Mouse (Mus musculus): ENCODE results near the gene Tgm4. TPM values are rescaled to one million over a fixed set of nuclear protein-coding genes. Genes with fewer than 3 reads are reported as not detected.
A peak's percentile ranks its signal among the peaks of the same experiment; 100 is the strongest.

Gene Tgm4
- not detected for total RNA-seq (2021)
- long read RNA-seq, experiment 1, result 0 reads
- long read RNA-seq, experiment 2, result 0 reads

- no peak for DNase-seq
These were observed at the start of gene Tgm4 for GRCm38 (mm10) chr9:123034426-123034825. TSS of gene Tgm4 (plus strand) at chr9:123034726.

GRCm38 (mm10) chr9:122998406-122999192 lies 35.9 kb upstream of the Tgm4 start:
- DNase-seq, result no peak

- DNase-seq, result no peak
These were observed 35.3 kb upstream of the Tgm4 start for GRCm38 (mm10) chr9:122999193-122999586.

- no peak for DNase-seq
These were observed 29.8 kb upstream of the Tgm4 start for GRCm38 (mm10) chr9:123004718-123005117.

- no peak for DNase-seq
These were observed 28.5 kb upstream of the Tgm4 start for GRCm38 (mm10) chr9:123006071-123006470.

GRCm38 (mm10) chr9:123020995-123021631 lies 13.4 kb upstream of the Tgm4 start, which contains the start of gene Tmem42:
TSS of gene Tmem42 (plus strand) at chr9:123021326.
- DNase-seq, result peak; percentile 86 to 90

GRCm38 (mm10) chr9:123021636-123022379 lies 12.7 kb upstream of the Tgm4 start:
- peak in 1 of 2 experiments; percentile 60 for DNase-seq

- no peak for DNase-seq
These were observed 10.3 kb upstream of the Tgm4 start for GRCm38 (mm10) chr9:123024201-123024600.

GRCm38 (mm10) chr9:123031496-123032246 lies 2.9 kb upstream of the Tgm4 start:
- no peak for DNase-seq

GRCm38 (mm10) chr9:123047665-123048064 lies 13.1 kb downstream of the Tgm4 start:
- DNase-seq, result no peak

GRCm38 (mm10) chr9:123058724-123059292 lies 24.3 kb downstream of the Tgm4 start:
- DNase-seq, result no peak

GRCm38 (mm10) chr9:123060172-123060571 lies 25.6 kb downstream of the Tgm4 start:
- no peak for DNase-seq

- DNase-seq, result no peak
These were observed 44.6 kb downstream of the Tgm4 start for GRCm38 (mm10) chr9:123079149-123079548.

- no peak for DNase-seq
These were observed 45.8 kb downstream of the Tgm4 start for GRCm38 (mm10) chr9:123080355-123080754.

- no peak for DNase-seq
These were observed 46.3 kb downstream of the Tgm4 start for GRCm38 (mm10) chr9:123080796-123081195.

- DNase-seq, result no peak
These were observed 50.8 kb downstream of the Tgm4 start for GRCm38 (mm10) chr9:123085373-123085772.

- DNase-seq, result no peak
These were observed 53.0 kb downstream of the Tgm4 start for GRCm38 (mm10) chr9:123087558-123087957.

GRCm38 (mm10) chr9:123090844-123091243 lies 56.3 kb downstream of the Tgm4 start:
- no peak for DNase-seq

GRCm38 (mm10) chr9:123099631-123100455 lies 65.3 kb downstream of the Tgm4 start:
- DNase-seq, result no peak

- no peak for DNase-seq
These were observed 68.9 kb downstream of the Tgm4 start for GRCm38 (mm10) chr9:123103425-123103824.

- DNase-seq, result no peak
These were observed 69.8 kb downstream of the Tgm4 start for GRCm38 (mm10) chr9:123104362-123104761.
